Mouse (Mus musculus): ENCODE data around the gene Dysf. TPM values are rescaled to one million over a fixed set of nuclear protein-coding genes. Genes with fewer than 3 reads are reported as not detected.
A peak's percentile ranks its signal among the peaks of the same experiment; 100 is the strongest.

The Dysf gene
- total and polyA plus RNA-seq, 3 experiments: 0.05 to 0.39 (median 0.38) TPM

DNA sequence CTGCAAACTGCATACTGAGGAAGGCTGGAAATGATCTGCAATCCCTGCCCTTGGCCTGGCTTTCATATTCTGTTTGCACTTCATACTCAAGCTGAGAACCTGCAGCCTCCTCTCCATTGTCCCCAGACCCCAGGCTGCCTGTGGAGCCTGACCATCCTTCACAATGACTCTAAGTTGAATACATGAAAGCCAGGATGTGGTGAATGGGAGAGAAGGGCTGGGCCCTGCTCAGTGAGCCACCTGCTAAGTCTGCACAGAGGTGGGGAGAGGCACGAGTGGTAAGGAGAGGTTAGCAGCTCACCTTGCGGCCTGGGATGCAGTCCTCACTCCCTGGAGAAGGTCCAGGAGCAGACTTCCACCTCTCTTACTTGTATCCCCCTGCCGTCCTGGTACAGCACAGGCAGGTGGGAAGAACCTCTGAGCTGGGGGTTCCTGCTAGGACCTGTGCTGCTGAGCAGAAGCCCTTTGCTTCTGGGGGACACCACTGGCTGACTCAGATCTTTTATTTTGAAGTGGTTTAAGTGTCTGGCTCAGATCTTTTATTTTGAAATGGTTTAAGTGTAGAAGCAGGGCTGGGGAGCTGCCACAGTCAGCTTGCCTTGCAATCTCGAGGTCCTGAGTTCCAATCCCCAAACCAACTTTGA, 51.5 kb downstream of the Dysf start:
- dilution Hi-C loops (cut with MboI; ENCODE audit: extremely low pct_ligation_motif_present, extremely low pct_unique_long_range_greater_than_20kb, low sequenced_read_pairs) (no loop called here), in situ Hi-C loops (cut with MboI; ENCODE audit: low pct_ligation_motif_present, low pct_unique_long_range_greater_than_20kb, low sequenced_read_pairs) (loop anchor here (5.0 kb wide), 2 partner anchors 43 to 178 kb away; no protein-coding TSS in a partner anchor)
- Histone ChIP-seq H3K27me3 (replicated peaks) (no peaks in the 10 kb centered on the region), H3K9ac (ENCODE audit: insufficient read depth, low read depth) (no peak overlapping the region), H3K79me2 (replicated peaks; ENCODE audit: control insufficient read depth, extremely low read depth, insufficient read depth, poor library complexity, severe bottlenecking) (no peaks in the 10 kb centered on the region), H3K4me2 (ENCODE audit: insufficient read depth, low read depth, poor library complexity, severe bottlenecking) (no peak overlapping the region), H3K27ac (ENCODE audit: insufficient read depth, low read depth) (no peak overlapping the region), H3K4me3 (replicated peaks in 1 of 3; ENCODE audit: low read depth in 2 of 3, low read length in 2 of 3, poor library complexity in 1 of 3) (no peak overlapping the region), H3K4me1 (ENCODE audit: control insufficient read depth in 1 of 2, insufficient read depth in 2 of 2) (no peaks in the 10 kb centered on the region), H3K9me3 (replicated peaks; ENCODE audit: low read length) (no peaks in the 10 kb centered on the region), H3K36me3 (replicated peaks in 1 of 2; ENCODE audit: control insufficient read depth in 1 of 2, insufficient read depth in 1 of 2, low read length in 1 of 2) (no peaks in the 10 kb centered on the region)
- TF ChIP-seq MAFK (IDR thresholded peaks at IDR 0.05; ENCODE audit: insufficient replicate concordance, low read length) (no peak), MAX (IDR thresholded peaks at IDR 0.05; ENCODE audit: low read length) (no peak), EP300 (IDR thresholded peaks at IDR 0.05; ENCODE audit: low read length) (no peak), USF1 (IDR thresholded peaks at IDR 0.05; ENCODE audit: low read depth, low read length) (no peak), BHLHE40 (IDR thresholded peaks at IDR 0.05; ENCODE audit: low read depth, low read length) (no peak)
- no peak for DNase-seq (ENCODE audit: extremely low read depth)

DNA sequence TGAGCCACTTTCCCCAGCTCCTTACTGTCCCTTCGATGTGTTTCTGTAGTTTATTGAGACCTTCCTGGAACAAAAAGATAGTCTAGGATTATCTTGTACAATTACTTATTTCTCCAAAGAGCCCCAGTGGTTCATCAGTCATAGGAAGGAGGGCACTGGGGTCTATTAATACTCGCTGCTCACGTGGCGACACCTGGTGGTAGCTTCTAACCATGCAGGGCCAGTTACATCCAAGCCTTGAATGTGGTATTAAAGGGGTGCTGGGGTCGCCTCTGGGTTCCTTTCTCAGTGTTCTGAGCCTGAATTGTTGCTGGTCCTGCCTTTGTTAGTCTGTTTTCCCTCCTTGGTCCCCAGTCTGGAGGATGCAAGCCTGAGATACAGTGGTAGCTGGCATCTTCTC, 52.9 kb downstream of the Dysf start:
- in situ Hi-C loops (cut with MboI; ENCODE audit: low pct_ligation_motif_present, low pct_unique_long_range_greater_than_20kb, low sequenced_read_pairs) (loop anchor here (5.0 kb wide), 1 partner anchor 179 kb away; no protein-coding TSS in a partner anchor), dilution Hi-C loops (cut with MboI; ENCODE audit: extremely low pct_ligation_motif_present, extremely low pct_unique_long_range_greater_than_20kb, low sequenced_read_pairs) (no loop called here)
- Histone ChIP-seq H3K27ac (ENCODE audit: insufficient read depth, low read depth) (no peak overlapping the region), H3K4me3 (replicated peaks in 1 of 3; ENCODE audit: low read depth in 2 of 3, low read length in 2 of 3, poor library complexity in 1 of 3) (no peak overlapping the region), H3K4me2 (ENCODE audit: insufficient read depth, low read depth, poor library complexity, severe bottlenecking) (no peak overlapping the region), H3K27me3 (replicated peaks) (no peaks in the 10 kb centered on the region), H3K4me1 (ENCODE audit: control insufficient read depth in 1 of 2, insufficient read depth in 2 of 2) (no peaks in the 10 kb centered on the region), H3K79me2 (replicated peaks; ENCODE audit: control insufficient read depth, extremely low read depth, insufficient read depth, poor library complexity, severe bottlenecking) (no peaks in the 10 kb centered on the region), H3K9ac (ENCODE audit: insufficient read depth, low read depth) (no peak overlapping the region), H3K9me3 (replicated peaks; ENCODE audit: low read length) (no peaks in the 10 kb centered on the region), H3K36me3 (replicated peaks in 1 of 2; ENCODE audit: control insufficient read depth in 1 of 2, insufficient read depth in 1 of 2, low read length in 1 of 2) (no peaks in the 10 kb centered on the region)
- TF ChIP-seq CTCF (conservative IDR thresholded peaks at IDR 0.05 in 1 of 2, IDR thresholded peaks at IDR 0.05 in 1 of 2; ENCODE audit: low read depth in 2 of 2, low read length in 2 of 2): peak; percentile 83 to 94
- no peak for TF ChIP-seq JUND (conservative IDR thresholded peaks at IDR 0.05; ENCODE audit: low read depth, low read length)
- peak; percentile 65 for TF ChIP-seq ZC3H11A (IDR thresholded peaks at IDR 0.05; ENCODE audit: low read depth, low read length)
- peak; percentile 95 for TF ChIP-seq SMC3 (IDR thresholded peaks at IDR 0.05; ENCODE audit: low read depth, low read length)
- peak; percentile 84 for TF ChIP-seq RAD21 (IDR thresholded peaks at IDR 0.05; ENCODE audit: low read depth, low read length)
- peak; percentile 66 for DNase-seq (ENCODE audit: extremely low read depth)

DNA sequence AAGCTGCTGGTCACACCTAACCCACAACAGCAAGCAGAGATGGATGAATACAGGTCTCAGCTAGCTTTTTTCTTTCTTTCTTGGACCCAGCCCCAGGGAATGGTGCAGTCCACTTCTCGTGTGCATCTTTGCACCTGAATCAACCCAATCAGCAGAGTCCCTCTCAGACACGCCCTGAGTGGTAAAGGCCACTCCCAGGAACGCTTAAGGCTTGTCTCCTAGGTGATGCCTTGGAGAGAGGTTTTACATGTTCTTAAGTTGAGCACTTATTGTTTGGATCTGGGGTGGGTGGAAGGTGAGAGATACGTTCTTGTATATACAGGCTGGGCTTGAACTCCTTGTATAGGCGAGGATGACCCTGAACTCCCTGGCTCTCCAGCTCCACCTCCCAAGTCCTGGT, 54.2 kb downstream of the Dysf start:
- dilution Hi-C loops (cut with MboI; ENCODE audit: extremely low pct_ligation_motif_present, extremely low pct_unique_long_range_greater_than_20kb, low sequenced_read_pairs): no loop called here
- TF ChIP-seq CHD1 (IDR thresholded peaks at IDR 0.05; ENCODE audit: low read depth, low read length): no peak
- TF ChIP-seq MAX (IDR thresholded peaks at IDR 0.05; ENCODE audit: low read length): no peak
- TF ChIP-seq ZMIZ1 (IDR thresholded peaks at IDR 0.05; ENCODE audit: low read depth, low read length): no peak
- no peak for DNase-seq (ENCODE audit: extremely low read depth)

More for the DNA sequence above, 54.2 kb downstream of the Dysf start:
- no peaks in the 10 kb centered on the region for H3K4me1 ChIP-seq (ENCODE audit: control insufficient read depth in 1 of 2, insufficient read depth in 2 of 2)
- no peak overlapping the region for H3K4me2 ChIP-seq (ENCODE audit: insufficient read depth, low read depth, poor library complexity, severe bottlenecking)
- H3K9me3 ChIP-seq (replicated peaks; ENCODE audit: low read length): no peaks in the 10 kb centered on the region
- no peak overlapping the region for H3K4me3 ChIP-seq (replicated peaks in 1 of 3; ENCODE audit: low read depth in 2 of 3, low read length in 2 of 3, poor library complexity in 1 of 3)
- H3K9ac ChIP-seq (ENCODE audit: insufficient read depth, low read depth): no peak overlapping the region
- no peak overlapping the region for H3K27ac ChIP-seq (ENCODE audit: insufficient read depth, low read depth)
- no peaks in the 10 kb centered on the region for H3K27me3 ChIP-seq (replicated peaks)
- in situ Hi-C loops (cut with MboI; ENCODE audit: low pct_ligation_motif_present, low pct_unique_long_range_greater_than_20kb, low sequenced_read_pairs): loop anchor here (5.0 kb wide), 1 partner anchor 180 kb away; no protein-coding TSS in a partner anchor
- H3K36me3 ChIP-seq (replicated peaks in 1 of 2; ENCODE audit: control insufficient read depth in 1 of 2, insufficient read depth in 1 of 2, low read length in 1 of 2): no peaks in the 10 kb centered on the region
- H3K79me2 ChIP-seq (replicated peaks; ENCODE audit: control insufficient read depth, extremely low read depth, insufficient read depth, poor library complexity, severe bottlenecking): no peaks in the 10 kb centered on the region
